Mouse (Mus musculus): ENCODE data around the gene Cacna2d3. TPM values are rescaled to one million over a fixed set of nuclear protein-coding genes. Genes with fewer than 3 reads are reported as not detected.

The Cacna2d3 gene
- total and polyA plus RNA-seq, 2 experiments from 2014 or later = 24.0 to 32.8 TPM

DNA sequence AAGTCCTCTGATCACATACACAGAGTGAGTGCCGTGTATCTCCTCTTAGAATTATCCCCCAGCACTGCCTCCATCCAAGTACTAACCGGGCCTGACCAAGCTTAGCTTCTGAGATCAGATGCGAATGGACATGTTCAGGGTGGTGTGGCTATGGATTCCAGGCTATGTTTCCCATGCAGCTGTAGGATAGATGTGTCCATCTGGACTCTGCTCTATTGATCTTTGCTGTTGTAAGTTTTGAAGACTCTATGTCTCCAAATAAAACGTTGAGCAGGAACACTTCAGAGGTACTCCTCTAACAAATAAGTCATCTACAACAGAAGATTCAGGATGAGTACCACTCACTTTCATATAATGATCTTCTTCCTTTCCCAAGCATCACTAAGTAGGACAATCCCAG is 712.0 kb downstream of the Cacna2d3 start:
- ATAC-seq (ENCODE audit: low FRiP score) = no peak
- DNase-seq (ENCODE audit: low spot score) = no peak
- Histone ChIP-seq H3K36me3 (ENCODE audit: insufficient read depth, low read length) (no peaks in the 10 kb centered on the region), H3K9me3 (ENCODE audit: low read length) (no peaks in the 10 kb centered on the region), H3K4me2 (ENCODE audit: low read depth, low read length, poor library complexity, severe bottlenecking) (no peak overlapping the region), H3K4me1 (ENCODE audit: insufficient read depth, low read length) (no peaks in the 10 kb centered on the region), H3K9ac (replicated peaks; ENCODE audit: low read length, poor library complexity, severe bottlenecking) (no peak overlapping the region), H3K27ac (ENCODE audit: low read depth, low read length) (no peak overlapping the region), H3K4me3 (ENCODE audit: low read depth, low read length) (no peak overlapping the region), H3K27me3 (ENCODE audit: insufficient read depth, low read length) (no peaks in the 10 kb centered on the region)
- TF ChIP-seq CTCF (IDR thresholded peaks at IDR 0.05) = no peak
- WGBS = 91% methylated on average over 4 of the region's 4 CpGs

GRCm38 (mm10) chr14:29005228-29005840 is 716.3 kb downstream of the Cacna2d3 start:
- no peak overlapping the region for H3K4me3 ChIP-seq (ENCODE audit: low read depth, low read length)
- no peak overlapping the region for H3K4me2 ChIP-seq (ENCODE audit: low read depth, low read length, poor library complexity, severe bottlenecking)
- no peaks in the 10 kb centered on the region for H3K4me1 ChIP-seq (ENCODE audit: insufficient read depth, low read length)
- TF ChIP-seq CTCF (IDR thresholded peaks at IDR 0.05) = no peak
- H3K27ac ChIP-seq (ENCODE audit: low read depth, low read length) = no peak overlapping the region
- no peak for ATAC-seq (ENCODE audit: low FRiP score)
- 84% methylated on average over 4 of the region's 5 CpGs for WGBS
- no peak overlapping the region for H3K9ac ChIP-seq (replicated peaks; ENCODE audit: low read length, poor library complexity, severe bottlenecking)
- no peaks in the 10 kb centered on the region for H3K27me3 ChIP-seq (ENCODE audit: insufficient read depth, low read length)
- no peak for DNase-seq (ENCODE audit: low spot score)
- H3K36me3 ChIP-seq (ENCODE audit: insufficient read depth, low read length) = no peaks in the 10 kb centered on the region
- H3K9me3 ChIP-seq (ENCODE audit: low read length) = no peaks in the 10 kb centered on the region

DNA sequence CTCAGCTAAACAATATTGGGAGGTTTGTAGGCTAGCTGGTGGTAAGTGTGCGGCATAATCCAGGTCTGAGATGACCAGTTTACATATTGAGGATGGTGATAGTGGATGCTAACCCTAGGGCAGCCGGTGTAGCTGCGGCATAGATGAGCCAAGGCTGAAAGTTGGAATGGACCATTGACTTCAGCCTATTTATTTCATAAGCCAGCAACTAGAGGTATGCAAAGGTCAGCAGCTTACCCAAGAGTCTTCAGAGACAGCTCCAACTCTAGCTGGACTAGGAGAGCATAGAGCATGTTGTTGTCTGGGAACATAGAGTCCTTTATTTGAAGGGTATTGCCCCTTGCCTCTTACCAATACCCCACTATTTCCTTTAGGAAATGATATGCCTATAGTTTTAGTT is 725.1 kb downstream of the Cacna2d3 start:
- no peak overlapping the region for H3K4me3 ChIP-seq (ENCODE audit: low read depth, low read length)
- WGBS = 97% methylated on average over 3 of the region's 3 CpGs
- no peak for TF ChIP-seq CTCF (IDR thresholded peaks at IDR 0.05)

DNA sequence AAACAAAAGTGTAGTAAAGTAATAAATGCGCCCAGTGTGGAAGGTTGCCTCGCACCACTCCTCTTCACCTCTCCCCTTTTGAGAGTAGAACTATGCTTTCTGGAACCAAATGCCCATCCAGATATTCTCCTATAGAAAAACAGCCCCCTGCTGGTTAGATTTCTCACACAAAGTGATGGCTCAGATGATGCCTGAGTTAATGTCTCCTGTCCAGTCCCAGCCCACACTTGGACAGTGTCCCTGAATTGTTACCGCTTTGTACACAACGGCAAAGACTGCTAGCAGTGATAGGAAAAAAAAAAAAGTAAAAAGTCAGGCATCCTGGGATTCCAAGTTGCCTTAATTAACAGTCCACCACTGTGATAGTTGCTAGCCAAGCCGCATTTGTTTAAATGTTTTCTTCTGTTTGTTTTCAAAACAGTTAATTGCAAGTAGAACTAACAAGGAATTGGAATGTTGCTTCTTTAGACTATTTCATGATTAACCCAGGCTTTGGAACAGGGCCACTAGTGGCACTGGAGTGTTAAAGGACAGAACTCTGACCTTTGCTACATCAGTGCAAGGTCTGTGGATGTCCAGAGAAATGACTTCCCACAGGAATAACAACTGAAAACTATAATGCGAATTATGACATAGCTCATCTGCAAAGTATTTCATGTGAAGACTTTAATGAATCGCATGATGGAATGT is 733.3 kb downstream of the Cacna2d3 start:
- TF ChIP-seq CTCF (IDR thresholded peaks at IDR 0.05) = peak; percentile 29; the same call in 1 of the 2 replicates
- no peaks in the 10 kb centered on the region for H3K27me3 ChIP-seq (ENCODE audit: insufficient read depth, low read length)
- no peak overlapping the region for H3K27ac ChIP-seq (ENCODE audit: low read depth, low read length)
- 88% methylated on average over 7 of the region's 7 CpGs for WGBS
- H3K4me2 ChIP-seq (ENCODE audit: low read depth, low read length, poor library complexity, severe bottlenecking) = no peak overlapping the region
- no peak overlapping the region for H3K9ac ChIP-seq (replicated peaks; ENCODE audit: low read length, poor library complexity, severe bottlenecking)
- no peak for DNase-seq (ENCODE audit: low spot score)
- ATAC-seq (ENCODE audit: low FRiP score) = no peak
- H3K36me3 ChIP-seq (ENCODE audit: insufficient read depth, low read length) = no peaks in the 10 kb centered on the region
- H3K9me3 ChIP-seq (ENCODE audit: low read length) = no peaks in the 10 kb centered on the region
- no peak overlapping the region for H3K4me3 ChIP-seq (ENCODE audit: low read depth, low read length)
- no peaks in the 10 kb centered on the region for H3K4me1 ChIP-seq (ENCODE audit: insufficient read depth, low read length)

More for the DNA sequence above, 725.1 kb downstream of the Cacna2d3 start:
- Histone ChIP-seq H3K4me1 (ENCODE audit: insufficient read depth, low read length) (no peaks in the 10 kb centered on the region), H3K27ac (ENCODE audit: low read depth, low read length) (no peak overlapping the region), H3K9me3 (ENCODE audit: low read length) (no peaks in the 10 kb centered on the region), H3K36me3 (ENCODE audit: insufficient read depth, low read length) (no peaks in the 10 kb centered on the region), H3K4me2 (ENCODE audit: low read depth, low read length, poor library complexity, severe bottlenecking) (no peak overlapping the region), H3K27me3 (ENCODE audit: insufficient read depth, low read length) (no peaks in the 10 kb centered on the region), H3K9ac (replicated peaks; ENCODE audit: low read length, poor library complexity, severe bottlenecking) (no peak overlapping the region)
- no peak for ATAC-seq (ENCODE audit: low FRiP score)
- no peak for DNase-seq (ENCODE audit: low spot score)

GRCm38 (mm10) chr14:28984276-28984675 is 737.4 kb downstream of the Cacna2d3 start:
- no peak for TF ChIP-seq CTCF (IDR thresholded peaks at IDR 0.05)
- Histone ChIP-seq H3K9ac (replicated peaks; ENCODE audit: low read length, poor library complexity, severe bottlenecking) (no peak overlapping the region), H3K4me3 (ENCODE audit: low read depth, low read length) (no peak overlapping the region), H3K4me2 (ENCODE audit: low read depth, low read length, poor library complexity, severe bottlenecking) (no peak overlapping the region), H3K36me3 (ENCODE audit: insufficient read depth, low read length) (no peaks in the 10 kb centered on the region), H3K9me3 (ENCODE audit: low read length) (no peaks in the 10 kb centered on the region), H3K27ac (ENCODE audit: low read depth, low read length) (no peak overlapping the region), H3K4me1 (ENCODE audit: insufficient read depth, low read length) (no peaks in the 10 kb centered on the region), H3K27me3 (ENCODE audit: insufficient read depth, low read length) (no peaks in the 10 kb centered on the region)
- 96% methylated on average over 2 of the region's 2 CpGs for WGBS
- no peak for ATAC-seq (ENCODE audit: low FRiP score)
- no peak for DNase-seq (ENCODE audit: low spot score)

DNA sequence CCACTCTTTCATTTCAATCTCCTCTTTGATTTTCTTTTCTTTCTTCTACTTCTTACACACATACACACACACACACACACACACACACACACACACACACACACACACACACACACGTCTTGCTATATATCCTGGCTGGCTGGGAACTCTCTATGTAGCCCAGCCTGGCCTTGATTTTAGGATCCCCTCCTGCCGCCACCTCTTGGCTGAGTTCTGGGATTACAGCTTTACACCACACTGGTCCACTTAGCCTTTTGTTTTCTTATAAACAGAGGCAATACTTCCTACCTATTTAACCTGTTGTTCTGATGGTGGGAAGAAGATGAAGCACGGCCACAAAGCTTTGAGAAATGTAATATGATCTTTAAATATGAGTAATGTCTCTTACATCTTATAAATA is 741.2 kb downstream of the Cacna2d3 start:
- Histone ChIP-seq H3K4me1 (ENCODE audit: insufficient read depth, low read length) (no peaks in the 10 kb centered on the region), H3K27me3 (ENCODE audit: insufficient read depth, low read length) (no peaks in the 10 kb centered on the region), H3K9me3 (ENCODE audit: low read length) (no peaks in the 10 kb centered on the region), H3K9ac (replicated peaks; ENCODE audit: low read length, poor library complexity, severe bottlenecking) (no peak overlapping the region), H3K4me2 (ENCODE audit: low read depth, low read length, poor library complexity, severe bottlenecking) (no peak overlapping the region), H3K36me3 (ENCODE audit: insufficient read depth, low read length) (no peaks in the 10 kb centered on the region), H3K27ac (ENCODE audit: low read depth, low read length) (no peak overlapping the region), H3K4me3 (ENCODE audit: low read depth, low read length) (no peak overlapping the region)
- ATAC-seq (ENCODE audit: low FRiP score) (no peak), DNase-seq (ENCODE audit: low spot score) (peak; percentile 35)
- 27% methylated on average over 3 of the region's 3 CpGs for WGBS
- peak; percentile 55 for TF ChIP-seq CTCF (IDR thresholded peaks at IDR 0.05)

Measured in midbrain, postnatal 0 days (tissue).